Mouse (Mus musculus) E14TG2a.4 (cell line): ENCODE data around the gene Aff3.

Experiments
- H3K27me3 ChIP-seq: 2 replicates; pipeline ENCODE4 v1.6.1; 2014; ENCODE audit warnings: low read length, control low read depth; ENCODE audit not compliant: insufficient read depth
- H3K36me3 ChIP-seq: 2 replicates; pipeline ENCODE4 v1.6.1; 2014; ENCODE audit warnings: low read length, control low read depth; ENCODE audit not compliant: insufficient read depth
- H3K4me1 ChIP-seq: replicated peaks from 2 replicates; pipeline ENCODE4 v1.6.1; 2014; ENCODE audit warnings: low read depth, low read length, control low read depth
- H3K4me3 ChIP-seq: replicated peaks from 2 replicates; pipeline ENCODE4 v1.5.1; 2014; ENCODE audit warnings: mild to moderate bottlenecking, low read length
- H3K9me3 ChIP-seq: 2 replicates; pipeline ENCODE4 v1.6.1; 2014; ENCODE audit warnings: low read length, control low read depth
- CTCF ChIP-seq: conservative IDR thresholded peaks from 2 replicates; pipeline ENCODE4 v1.5.1; 2014; ENCODE audit warnings: low read length
- NANOG ChIP-seq: IDR thresholded peaks from 2 replicates; pipeline ENCODE4 v1.6.1; 2014; ENCODE audit warnings: borderline replicate concordance, low read length, mixed read lengths
- POU5F1 ChIP-seq: IDR thresholded peaks from 2 replicates; pipeline ENCODE4 v1.6.1; 2014; ENCODE audit warnings: low read length, borderline replicate concordance

Aff3 gene

GRCm38 (mm10) chr1:38664261-38664660 is 494 bp downstream of the Aff3 start:
- TF ChIP-seq NANOG (no peak), CTCF (no peak), POU5F1 (no peak)
- Histone ChIP-seq H3K4me1 (peaks cover 7% of the 10 kb centered on the region), H3K4me3 (no peak overlapping the region), H3K27me3 (no peaks in the 10 kb centered on the region), H3K9me3 (no peaks in the 10 kb centered on the region), H3K36me3 (no peaks in the 10 kb centered on the region)

- no peaks in the 10 kb centered on the region for H3K4me1 ChIP-seq
- H3K27me3 ChIP-seq, result no peaks in the 10 kb centered on the region
- no peak overlapping the region for H3K4me3 ChIP-seq
- no peak for TF ChIP-seq CTCF
- no peak for TF ChIP-seq POU5F1
- no peak for TF ChIP-seq NANOG
- H3K36me3 ChIP-seq, result no peaks in the 10 kb centered on the region
- H3K9me3 ChIP-seq, result no peaks in the 10 kb centered on the region
These were observed 2.0 kb downstream of the Aff3 start for GRCm38 (mm10) chr1:38662616-38663193.

GRCm38 (mm10) chr1:38658933-38659553 is 5.7 kb downstream of the Aff3 start:
- no peaks in the 10 kb centered on the region for H3K9me3 ChIP-seq

DNA sequence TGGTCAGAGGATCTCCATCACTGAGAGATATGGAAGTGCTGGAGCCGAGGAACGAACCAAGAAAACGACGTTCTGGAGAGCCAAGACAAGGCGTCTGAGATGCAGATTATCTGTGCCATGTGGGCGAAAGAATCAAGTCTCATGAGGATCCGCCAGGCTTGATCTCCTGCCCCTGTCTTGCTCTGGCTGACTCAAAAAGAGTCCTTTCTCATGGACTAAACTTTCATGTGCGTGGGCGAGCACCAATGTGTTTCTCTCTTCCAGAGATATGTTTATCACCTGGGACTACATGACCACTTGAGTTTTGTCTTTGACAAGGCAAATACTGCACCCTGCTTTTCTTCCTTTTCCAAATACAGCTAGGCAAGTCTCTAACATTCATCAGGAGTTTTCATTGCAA is 6.4 kb downstream of the Aff3 start:
- TF ChIP-seq CTCF (no peak), NANOG (no peak), POU5F1 (no peak)
- Histone ChIP-seq H3K4me3 (no peak overlapping the region), H3K27me3 (no peaks in the 10 kb centered on the region), H3K4me1 (0 out of 2 replicates have a peak, but pooled peaks cover 4% of the 10 kb centered on the region), H3K36me3 (no peaks in the 10 kb centered on the region), H3K9me3 (no peaks in the 10 kb centered on the region)

More at GRCm38 (mm10) chr1:38658933-38659553, 5.7 kb downstream of the Aff3 start:
- TF ChIP-seq CTCF (no peak), POU5F1 (no peak), NANOG (no peak)
- Histone ChIP-seq H3K27me3 (no peaks in the 10 kb centered on the region), H3K36me3 (no peaks in the 10 kb centered on the region), H3K4me3 (no peak overlapping the region), H3K4me1 (0 out of 2 replicates have a peak, but pooled peaks cover 4% of the 10 kb centered on the region)

GRCm38 (mm10) chr1:38657606-38658005 is 7.1 kb downstream of the Aff3 start:
- Histone ChIP-seq H3K4me3 (no peak overlapping the region), H3K36me3 (no peaks in the 10 kb centered on the region), H3K4me1 (0 out of 2 replicates have a peak, but pooled peaks cover 4% of the 10 kb centered on the region), H3K27me3 (no peaks in the 10 kb centered on the region), H3K9me3 (no peaks in the 10 kb centered on the region)
- TF ChIP-seq NANOG (no peak), CTCF (no peak), POU5F1 (no peak)

DNA sequence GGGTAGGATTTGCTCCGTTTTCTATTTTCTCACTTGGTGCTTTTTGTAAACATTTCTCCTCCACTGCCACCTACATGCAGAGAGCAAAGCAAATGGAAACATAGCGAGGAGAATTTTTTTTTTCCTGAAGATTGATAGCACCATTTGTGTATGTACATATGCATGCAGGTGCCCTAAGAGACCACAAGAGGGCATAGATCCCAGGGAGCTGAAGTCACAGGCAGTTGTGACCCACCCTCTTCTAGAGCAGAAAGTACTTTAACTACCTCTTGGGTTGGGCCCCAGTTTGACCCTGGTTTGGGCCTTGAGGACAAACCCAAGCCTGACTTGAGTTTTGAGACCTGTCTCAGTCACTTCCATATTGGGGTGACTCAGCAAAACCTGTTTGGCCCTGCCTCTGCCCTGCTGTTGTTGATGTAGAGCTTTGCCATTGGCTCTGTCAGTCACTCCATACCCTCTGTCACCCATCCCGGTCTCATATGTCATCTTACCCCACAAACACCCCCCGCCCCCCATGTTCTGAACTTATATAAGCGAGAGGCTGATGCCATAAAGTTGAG is 9.7 kb downstream of the Aff3 start:
- TF ChIP-seq NANOG (no peak), CTCF (peak; percentile 58)
- Histone ChIP-seq H3K27me3 (no peaks in the 10 kb centered on the region), H3K4me1 (0 out of 2 replicates have a peak, but pooled peaks cover 4% of the 10 kb centered on the region)

DNA sequence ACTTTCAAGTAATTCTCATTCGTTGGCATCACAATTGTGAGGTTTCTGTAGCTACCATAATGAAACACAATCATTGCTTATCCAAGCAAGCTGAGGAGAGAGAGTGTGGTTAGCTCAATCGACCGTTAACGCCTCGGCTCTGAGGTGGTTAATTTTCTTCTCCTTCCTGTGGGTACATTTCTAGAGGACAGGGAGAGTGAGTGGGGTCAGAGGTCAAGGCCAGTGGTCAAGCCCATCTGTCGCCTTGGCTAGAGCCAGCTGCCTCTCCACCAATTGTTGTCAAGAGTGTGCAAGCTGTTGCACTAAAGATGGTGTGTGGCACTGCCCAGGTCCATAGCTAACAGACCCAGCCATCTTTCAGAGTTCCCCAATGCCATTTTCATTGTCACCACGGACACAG is 14.7 kb downstream of the Aff3 start:
- Histone ChIP-seq H3K36me3 (no peaks in the 10 kb centered on the region), H3K9me3 (no peaks in the 10 kb centered on the region), H3K4me1 (no peaks in the 10 kb centered on the region), H3K27me3 (no peaks in the 10 kb centered on the region), H3K4me3 (no peak overlapping the region)
- no peak for TF ChIP-seq NANOG
- TF ChIP-seq POU5F1, result no peak
- no peak for TF ChIP-seq CTCF

More for the DNA sequence above, 9.7 kb downstream of the Aff3 start:
- Histone ChIP-seq H3K36me3 (no peaks in the 10 kb centered on the region), H3K9me3 (no peaks in the 10 kb centered on the region), H3K4me3 (no peak overlapping the region)

GRCm38 (mm10) chr1:38649174-38649573 is 15.6 kb downstream of the Aff3 start:
- Histone ChIP-seq H3K9me3 (no peaks in the 10 kb centered on the region), H3K27me3 (no peaks in the 10 kb centered on the region), H3K36me3 (no peaks in the 10 kb centered on the region), H3K4me3 (no peak overlapping the region), H3K4me1 (no peaks in the 10 kb centered on the region)
- no peak for TF ChIP-seq NANOG
- no peak for TF ChIP-seq CTCF
- TF ChIP-seq POU5F1, result no peak

DNA sequence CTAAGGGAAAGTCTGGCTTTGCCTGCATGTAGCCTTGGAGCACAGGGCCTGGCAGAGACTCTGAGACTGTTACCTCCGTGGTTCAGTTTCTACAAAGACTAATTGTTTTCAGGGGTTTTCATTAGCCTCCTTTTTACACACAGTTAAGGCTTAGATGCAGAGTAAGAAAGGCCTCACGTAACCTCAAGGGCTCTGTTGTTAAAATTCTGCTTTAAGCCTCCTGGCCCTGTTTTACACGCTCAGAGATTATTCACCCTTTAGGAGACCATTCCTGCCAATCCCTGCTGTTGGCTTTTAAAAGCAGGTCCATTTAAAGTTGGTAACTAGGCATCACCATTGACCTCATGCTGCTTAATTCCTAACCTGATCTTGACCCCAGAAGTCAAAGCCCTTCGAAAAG is 22.5 kb downstream of the Aff3 start:
- H3K9me3 ChIP-seq, result no peaks in the 10 kb centered on the region
- H3K4me1 ChIP-seq, result no peaks in the 10 kb centered on the region
- H3K27me3 ChIP-seq, result no peaks in the 10 kb centered on the region
- no peaks in the 10 kb centered on the region for H3K36me3 ChIP-seq
- H3K4me3 ChIP-seq, result no peak overlapping the region
- TF ChIP-seq NANOG (no peak), CTCF (no peak), POU5F1 (no peak)
